Mouse (Mus musculus) macrophage (primary cell): ENCODE measurements around the gene Clk3. TPM values are rescaled to one million over a fixed set of nuclear protein-coding genes. Genes with fewer than 3 reads are reported as not detected.

Experiments used
- H3K27ac ChIP-seq: fragments of 350-480 bp; formaldehyde crosslinking; 2 replicates; pipeline ENCODE4 v1.9.0; 2021
- H3K36me3 ChIP-seq: fragments of 350-480 bp; formaldehyde crosslinking; 2 replicates; pipeline ENCODE4 v1.9.0; 2021; ENCODE audit errors: inconsistent target
- H3K4me3 ChIP-seq: fragments of 350-480 bp; formaldehyde crosslinking; 2 replicates; pipeline ENCODE4 v1.9.0; 2021; ENCODE audit errors: inconsistent target
- H3K79me2 ChIP-seq: fragments of 350-480 bp; formaldehyde crosslinking; 2 replicates; pipeline ENCODE4 v1.9.0; 2021; ENCODE audit errors: inconsistent target
- WGBS: methylation state at CpG from one replicate; pipeline ENCODE4 v1.1.7; 2026; ENCODE audit warnings: inconsistent platforms; ENCODE audit not compliant: missing documents; 5-methylcytosine and 5-hydroxymethylcytosine counted together
- polyA plus RNA-seq: library from polyadenylated mRNA; stranded (reverse); fragments of 250-400 nt; gene quantifications from 3 replicates; pipeline ENCODE4 v1.2.4, GENCODE M21; 2018; ENCODE audit warnings: inconsistent platforms
- total RNA-seq, 78 experiments: library from RNA; depleted of rRNA; stranded (reverse); fragments of 250-400 nt; gene quantifications; 1 replicate in 9 of 78; 2 replicates in 24 of 78; 3 replicates in 43 of 78; 4 replicates in 2 of 78; pipeline ENCODE4 v1.2.4; 2018; ENCODE audit warnings: inconsistent platforms in 56 of 78

Clk3 gene
- 100 to 1,000 TPM; 207 to 310 (median 250) TPM for total RNA-seq (2018; cell fraction: chromatin; rRNA removed)
- 10 to 100 TPM; 34.6 to 66.0 (median 48.0) TPM for total RNA-seq (2018; cell fraction: cytosol; rRNA removed)
- 100 to 1,000 TPM; 114 to 231 (median 165) TPM for total RNA-seq (2018; cell fraction: nucleus; rRNA removed)
- 29.7 to 113 TPM (median 47.9 TPM) in 3 replicates for polyA plus RNA-seq

GRCm38 (mm10) chr9:57765364-57766351 lies at the start of gene Clk3:
Gene Clk3, minus strand, starts transcription at chr9:57765860.
- H3K36me3 ChIP-seq = peaks cover 12% of the 10 kb centered on the region

GRCm38 (mm10) chr9:57814866-57815265 lies 49.2 kb upstream of the Clk3 start:
- Histone ChIP-seq H3K4me3 (no peak overlapping the region), H3K27ac (no peak overlapping the region), H3K79me2 (peaks cover 45% of the 10 kb centered on the region; the same call in 1 of the 2 replicates), H3K36me3 (0 out of 2 replicates have a peak, but pooled peaks cover 5% of the 10 kb centered on the region)
- 85% methylated on average over 3 of the region's 3 CpGs for WGBS

More at GRCm38 (mm10) chr9:57765364-57766351, at the start of gene Clk3:
- Histone ChIP-seq H3K79me2 (peaks cover 41% of the 10 kb centered on the region), H3K4me3 (peak within 1 kb of the TSS; percentile 86), H3K27ac (peak within 1 kb of the TSS; percentile 62)
- WGBS = under 1% methylated on average over 63 of the region's 93 CpGs

- H3K4me3 ChIP-seq = no peak overlapping the region
- 75% methylated on average over 1 of the region's 1 CpGs for WGBS
- peaks cover 36% of the 10 kb centered on the region; the same call in 1 of the 2 replicates for H3K79me2 ChIP-seq
- H3K36me3 ChIP-seq = peaks cover 5% of the 10 kb centered on the region; the same call in 1 of the 2 replicates
- no peak overlapping the region for H3K27ac ChIP-seq
These were observed 48.4 kb upstream of the Clk3 start for GRCm38 (mm10) chr9:57814014-57814413.

- H3K27ac ChIP-seq = no peak overlapping the region
- H3K79me2 ChIP-seq = peaks cover 17% of the 10 kb centered on the region; the same call in 1 of the 2 replicates
- peaks cover 5% of the 10 kb centered on the region; the same call in 1 of the 2 replicates for H3K36me3 ChIP-seq
- WGBS = 97% methylated on average over 8 of the region's 8 CpGs
- H3K4me3 ChIP-seq = no peak overlapping the region
These were observed 46.4 kb upstream of the Clk3 start for GRCm38 (mm10) chr9:57811793-57812733.

GRCm38 (mm10) chr9:57810691-57811090 lies 45.0 kb upstream of the Clk3 start:
- Histone ChIP-seq H3K79me2 (peaks cover 5% of the 10 kb centered on the region; the same call in 1 of the 2 replicates), H3K36me3 (peaks cover 5% of the 10 kb centered on the region; the same call in 1 of the 2 replicates), H3K27ac (no peak overlapping the region), H3K4me3 (no peak overlapping the region)
- WGBS = 98% methylated on average over 3 of the region's 3 CpGs

GRCm38 (mm10) chr9:57808771-57809310 lies 43.2 kb upstream of the Clk3 start:
- H3K36me3 ChIP-seq = peaks cover 5% of the 10 kb centered on the region; the same call in 1 of the 2 replicates
- H3K4me3 ChIP-seq = no peak overlapping the region
- no peaks in the 10 kb centered on the region; the same call in 1 of the 2 replicates for H3K79me2 ChIP-seq
- no peak overlapping the region for H3K27ac ChIP-seq
- WGBS = 95% methylated on average over 5 of the region's 5 CpGs

- Histone ChIP-seq H3K79me2 (no peaks in the 10 kb centered on the region), H3K27ac (no peak overlapping the region), H3K36me3 (peaks cover 5% of the 10 kb centered on the region; the same call in 1 of the 2 replicates), H3K4me3 (no peak overlapping the region)
- 87% methylated on average over 4 of the region's 4 CpGs for WGBS
These were observed 41.6 kb upstream of the Clk3 start for GRCm38 (mm10) chr9:57807174-57807651.

- WGBS = 62% methylated on average over 1 of the region's 1 CpGs
- Histone ChIP-seq H3K4me3 (no peak overlapping the region), H3K79me2 (no peaks in the 10 kb centered on the region), H3K36me3 (peaks cover 5% of the 10 kb centered on the region; the same call in 1 of the 2 replicates), H3K27ac (peak overlapping the region; percentile 59)
These were observed 40.4 kb upstream of the Clk3 start for GRCm38 (mm10) chr9:57806066-57806481.

- H3K4me3 ChIP-seq = no peak overlapping the region
- WGBS = 25% methylated on average over 10 of the region's 10 CpGs
- no peaks in the 10 kb centered on the region for H3K79me2 ChIP-seq
- peak overlapping the region; percentile 59 for H3K27ac ChIP-seq
- peaks cover 3% of the 10 kb centered on the region; the same call in 1 of the 2 replicates for H3K36me3 ChIP-seq
These were observed 39.6 kb upstream of the Clk3 start for GRCm38 (mm10) chr9:57805087-57805737.

GRCm38 (mm10) chr9:57803839-57804238 lies 38.2 kb upstream of the Clk3 start:
- Histone ChIP-seq H3K4me3 (no peak overlapping the region), H3K27ac (no peak overlapping the region), H3K36me3 (no peaks in the 10 kb centered on the region; the same call in 1 of the 2 replicates), H3K79me2 (no peaks in the 10 kb centered on the region)
- WGBS = 89% methylated on average over 4 of the region's 4 CpGs

GRCm38 (mm10) chr9:57803047-57803446 lies 37.4 kb upstream of the Clk3 start:
- Histone ChIP-seq H3K36me3 (peaks cover 4% of the 10 kb centered on the region; the same call in 1 of the 2 replicates), H3K4me3 (no peak overlapping the region), H3K79me2 (no peaks in the 10 kb centered on the region), H3K27ac (no peak overlapping the region)
- 86% methylated on average over 3 of the region's 3 CpGs for WGBS

GRCm38 (mm10) chr9:57800325-57800975 lies 34.8 kb upstream of the Clk3 start:
- no peak overlapping the region for H3K4me3 ChIP-seq
- WGBS = 57% methylated on average over 9 of the region's 9 CpGs
- peaks cover 27% of the 10 kb centered on the region for H3K36me3 ChIP-seq
- no peaks in the 10 kb centered on the region for H3K79me2 ChIP-seq
- H3K27ac ChIP-seq = no peak overlapping the region
